Mouse (Mus musculus) heart, postnatal 0 days (tissue): ENCODE data around the gene Kmt2c.

Experiments
- CTCF ChIP-seq: IDR thresholded peaks from 2 replicates; pipeline ENCODE4 v1.5.1; 2016; ENCODE audit warnings: antibody characterized with exemption, control low read depth, low read depth
- EP300 ChIP-seq: IDR thresholded peaks from 2 replicates; pipeline ENCODE4 v1.6.1; 2016; ENCODE audit warnings: antibody characterized with exemption, low read depth

DNA sequence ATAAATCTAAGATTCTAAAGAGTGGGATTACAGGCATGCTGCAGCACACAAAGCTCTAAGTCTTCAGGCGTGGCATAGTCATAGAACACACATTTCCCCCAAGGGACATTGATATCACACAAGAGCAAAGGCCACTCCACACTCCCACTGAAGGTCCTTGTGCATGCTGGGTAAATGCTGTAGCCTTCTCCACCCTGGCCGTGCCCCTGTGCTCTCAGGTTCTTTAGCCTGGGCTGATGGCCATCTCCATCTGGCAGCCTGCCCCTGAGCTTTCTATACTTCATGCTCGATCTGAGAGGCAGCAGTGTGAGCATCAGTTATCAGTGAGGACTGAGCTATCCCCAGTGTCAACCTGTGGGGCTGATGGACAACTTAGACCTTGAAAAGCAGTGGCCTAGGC, 21.2 kb upstream of the Kmt2c start:
- no peak for TF ChIP-seq EP300
- TF ChIP-seq CTCF = no peak
